Mouse (Mus musculus): Measurements from ENCODE around the gene Zfr.

- TF ChIP-seq GATA1 (IDR thresholded peaks at IDR 0.05; ENCODE audit: low read length) (no peak), TAL1 (IDR thresholded peaks at IDR 0.05; ENCODE audit: low read length) (no peak)
Observed at GRCm38 (mm10) chr15:12202456-12202855, 84.8 kb downstream of the Zfr start.

Data from erythroblast, embryonic 14.5 days (primary cell).